Mouse (Mus musculus): ENCODE results near the gene Scube3. TPM values are rescaled to one million over a fixed set of nuclear protein-coding genes. Genes with fewer than 3 reads are reported as not detected.
A peak's percentile ranks its signal among the peaks of the same experiment; 100 is the strongest.

Gene Scube3
- polyA plus RNA-seq, 1 experiment from 2014 or later: 10.8 TPM

- WGBS: 76% methylated on average over 15 of the region's 15 CpGs
- peaks cover 49% of the 10 kb centered on the region for H3K4me1 ChIP-seq
- no peaks in the 10 kb centered on the region for H3K9me3 ChIP-seq
- no peak overlapping the region for H3K4me3 ChIP-seq
- no peak overlapping the region for H3K9ac ChIP-seq
- H3K36me3 ChIP-seq: peaks cover 20% of the 10 kb centered on the region
- no peaks in the 10 kb centered on the region for H3K27me3 ChIP-seq
- H3K27ac ChIP-seq: peak overlapping the region; percentile 60; the same call in 1 of the 2 replicates
- H3K4me2 ChIP-seq (replicated peaks): no peak overlapping the region
- no peak for ATAC-seq (ENCODE audit: insufficient number of reproducible peaks, insufficient read depth, low FRiP score, low TSS enrichment)
Measured at GRCm38 (mm10) chr17:28180783-28181544, 39.0 kb downstream of the Scube3 start.

- peak overlapping the region; percentile 3; the same call in 1 of the 2 replicates for H3K27ac ChIP-seq
- no peak for ATAC-seq (ENCODE audit: insufficient number of reproducible peaks, insufficient read depth, low FRiP score, low TSS enrichment)
- 72% methylated on average over 7 of the region's 7 CpGs for WGBS
- no peak overlapping the region for H3K4me2 ChIP-seq (replicated peaks)
- H3K27me3 ChIP-seq: no peaks in the 10 kb centered on the region
- no peak overlapping the region for H3K4me3 ChIP-seq
- H3K36me3 ChIP-seq: peaks cover 19% of the 10 kb centered on the region
- no peaks in the 10 kb centered on the region for H3K9me3 ChIP-seq
- H3K4me1 ChIP-seq: peaks cover 22% of the 10 kb centered on the region; the same call in 1 of the 2 replicates
- no peak overlapping the region for H3K9ac ChIP-seq
Measured at GRCm38 (mm10) chr17:28184971-28185638, 43.2 kb downstream of the Scube3 start.

- Histone ChIP-seq H3K4me2 (replicated peaks) (no peak overlapping the region), H3K9ac (no peak overlapping the region), H3K27ac (no peak overlapping the region), H3K9me3 (no peaks in the 10 kb centered on the region), H3K36me3 (peaks cover 44% of the 10 kb centered on the region), H3K4me1 (0 out of 2 replicates have a peak, but pooled peaks cover 5% of the 10 kb centered on the region), H3K4me3 (no peak overlapping the region), H3K27me3 (no peaks in the 10 kb centered on the region)
- 88% methylated on average over 5 of the region's 5 CpGs for whole genome bisulfite sequencing
- ATAC-seq (ENCODE audit: insufficient number of reproducible peaks, insufficient read depth, low FRiP score, low TSS enrichment): no peak
Measured at GRCm38 (mm10) chr17:28188313-28188712, 46.4 kb downstream of the Scube3 start.

GRCm38 (mm10) chr17:28192754-28193153, 50.8 kb downstream of the Scube3 start:
- Histone ChIP-seq H3K27me3 (no peaks in the 10 kb centered on the region), H3K27ac (no peak overlapping the region), H3K4me1 (no peaks in the 10 kb centered on the region), H3K4me2 (replicated peaks) (no peak overlapping the region), H3K4me3 (no peak overlapping the region), H3K36me3 (peaks cover 67% of the 10 kb centered on the region), H3K9ac (no peak overlapping the region), H3K9me3 (no peaks in the 10 kb centered on the region)
- 74% methylated on average over 1 of the region's 1 CpGs for WGBS
- no peak for ATAC-seq (ENCODE audit: insufficient number of reproducible peaks, insufficient read depth, low FRiP score, low TSS enrichment)

- ATAC-seq (ENCODE audit: insufficient number of reproducible peaks, insufficient read depth, low FRiP score, low TSS enrichment): no peak
- H3K27me3 ChIP-seq: no peaks in the 10 kb centered on the region
- no peak overlapping the region for H3K4me3 ChIP-seq
- no peak overlapping the region for H3K27ac ChIP-seq
- no peaks in the 10 kb centered on the region for H3K9me3 ChIP-seq
- no peak overlapping the region for H3K4me2 ChIP-seq (replicated peaks)
- 87% methylated on average over 3 of the region's 3 CpGs for WGBS
- peaks cover 71% of the 10 kb centered on the region for H3K36me3 ChIP-seq
- H3K9ac ChIP-seq: no peak overlapping the region
- no peaks in the 10 kb centered on the region for H3K4me1 ChIP-seq
Measured at GRCm38 (mm10) chr17:28193559-28193958, 51.6 kb downstream of the Scube3 start.

- no peak overlapping the region for H3K27ac ChIP-seq
- no peaks in the 10 kb centered on the region for H3K27me3 ChIP-seq
- no peaks in the 10 kb centered on the region for H3K9me3 ChIP-seq
- H3K9ac ChIP-seq: no peak overlapping the region
- WGBS: 96% methylated on average over 10 of the region's 10 CpGs
- no peak overlapping the region for H3K4me2 ChIP-seq (replicated peaks)
- no peak overlapping the region for H3K4me3 ChIP-seq
- no peak for ATAC-seq (ENCODE audit: insufficient number of reproducible peaks, insufficient read depth, low FRiP score, low TSS enrichment)
- no peaks in the 10 kb centered on the region for H3K4me1 ChIP-seq
- peaks cover 77% of the 10 kb centered on the region for H3K36me3 ChIP-seq
Measured at GRCm38 (mm10) chr17:28195033-28195432, 53.1 kb downstream of the Scube3 start.

GRCm38 (mm10) chr17:28197646-28198045, 55.7 kb downstream of the Scube3 start:
- no peak overlapping the region for H3K27ac ChIP-seq
- no peaks in the 10 kb centered on the region for H3K4me1 ChIP-seq
- H3K4me2 ChIP-seq (replicated peaks): no peak overlapping the region
- no peak overlapping the region for H3K9ac ChIP-seq
- no peak for ATAC-seq (ENCODE audit: insufficient number of reproducible peaks, insufficient read depth, low FRiP score, low TSS enrichment)
- no peaks in the 10 kb centered on the region for H3K9me3 ChIP-seq
- H3K4me3 ChIP-seq: no peak overlapping the region
- H3K36me3 ChIP-seq: peaks cover 78% of the 10 kb centered on the region
- WGBS: 83% methylated on average over 18 of the region's 18 CpGs
- H3K27me3 ChIP-seq: no peaks in the 10 kb centered on the region

GRCm38 (mm10) chr17:28201982-28202381, 60.0 kb downstream of the Scube3 start:
- no peak overlapping the region for H3K27ac ChIP-seq
- H3K9me3 ChIP-seq: no peaks in the 10 kb centered on the region
- peaks cover 64% of the 10 kb centered on the region for H3K36me3 ChIP-seq
- 75% methylated on average over 14 of the region's 14 CpGs for WGBS
- no peak overlapping the region for H3K4me3 ChIP-seq
- no peak for ATAC-seq (ENCODE audit: insufficient number of reproducible peaks, insufficient read depth, low FRiP score, low TSS enrichment)
- H3K4me1 ChIP-seq: peaks cover 4% of the 10 kb centered on the region
- H3K27me3 ChIP-seq: no peaks in the 10 kb centered on the region
- no peak overlapping the region for H3K9ac ChIP-seq
- no peak overlapping the region for H3K4me2 ChIP-seq (replicated peaks)

GRCm38 (mm10) chr17:28204052-28204720, 62.2 kb downstream of the Scube3 start:
- H3K27ac ChIP-seq: no peak overlapping the region
- H3K36me3 ChIP-seq: peaks cover 51% of the 10 kb centered on the region
- H3K27me3 ChIP-seq: no peaks in the 10 kb centered on the region
- H3K9ac ChIP-seq: no peak overlapping the region
- peaks cover 18% of the 10 kb centered on the region for H3K4me1 ChIP-seq
- ATAC-seq (ENCODE audit: insufficient number of reproducible peaks, insufficient read depth, low FRiP score, low TSS enrichment): no peak
- no peak overlapping the region for H3K4me2 ChIP-seq (replicated peaks)
- 39% methylated on average over 14 of the region's 14 CpGs for WGBS
- H3K4me3 ChIP-seq: no peak overlapping the region
- no peaks in the 10 kb centered on the region for H3K9me3 ChIP-seq

GRCm38 (mm10) chr17:28205443-28205842, 63.5 kb downstream of the Scube3 start:
- ATAC-seq (ENCODE audit: insufficient number of reproducible peaks, insufficient read depth, low FRiP score, low TSS enrichment): no peak
- 95% methylated on average over 8 of the region's 8 CpGs for WGBS
- no peak overlapping the region for H3K9ac ChIP-seq
- no peak overlapping the region for H3K27ac ChIP-seq
- no peaks in the 10 kb centered on the region for H3K27me3 ChIP-seq
- no peak overlapping the region for H3K4me2 ChIP-seq (replicated peaks)
- H3K36me3 ChIP-seq: peaks cover 40% of the 10 kb centered on the region
- peaks cover 18% of the 10 kb centered on the region for H3K4me1 ChIP-seq
- no peaks in the 10 kb centered on the region for H3K9me3 ChIP-seq
- H3K4me3 ChIP-seq: no peak overlapping the region

- Histone ChIP-seq H3K4me2 (replicated peaks) (peak overlapping the region; percentile 61; the same call in 1 of the 2 replicates), H3K4me3 (no peak overlapping the region), H3K27me3 (no peaks in the 10 kb centered on the region), H3K9me3 (no peaks in the 10 kb centered on the region), H3K27ac (peak overlapping the region; percentile 88), H3K9ac (peak overlapping the region; percentile 58; the same call in 1 of the 2 replicates), H3K4me1 (peaks cover 18% of the 10 kb centered on the region), H3K36me3 (peaks cover 24% of the 10 kb centered on the region)
- ATAC-seq (ENCODE audit: insufficient number of reproducible peaks, insufficient read depth, low FRiP score, low TSS enrichment): no peak
- 71% methylated on average over 8 of the region's 8 CpGs for WGBS
Measured at GRCm38 (mm10) chr17:28207092-28207491, 65.2 kb downstream of the Scube3 start.
